Mouse (Mus musculus) left cerebral cortex, postnatal 10 days (tissue): ENCODE data around the gene Kdm8. TPM values are rescaled to one million over a fixed set of nuclear protein-coding genes. Genes with fewer than 3 reads are reported as not detected.
"Not testable (repeated sequence)": the region's sequence is repeated elsewhere in the genome, so short reads cannot be mapped to it uniquely, and the experiment has no call there.

Experiments used
- DNase-seq, 2 experiments: peaks; one replicate each; pipeline ENCODE4 v3.0.0; 2021 to 2022; ENCODE audit warnings: low spot score in 2 of 2, mixed read lengths in 1 of 2; ENCODE audit errors: extremely low spot score in 1 of 2
- intact Hi-C: fragments of 180-260 bp; cut with DNase I; formaldehyde crosslinking; loops from one replicate; pipeline ENCODE4 v1.15.1; 2025
- total RNA-seq, 2 experiments: library from RNA; stranded (reverse); gene quantifications; 2 replicates each; pipeline ENCODE4 v1.2.3; 2021

Kdm8 gene
- total RNA-seq, result 1 to 10 TPM; 3.4 to 4.1 TPM

GRCm38 (mm10) chr7:125444464-125445401 is at the start of gene Kdm8:
Kdm8 (plus strand) TSS chr7:125444676.
- peak; percentile 88 to 96 for DNase-seq
- intact Hi-C loops, result no loop called here

GRCm38 (mm10) chr7:125398116-125398515 is 46.4 kb upstream of the Kdm8 start:
- DNase-seq, result peak in 1 of 2 experiments; percentile 8
- intact Hi-C loops, result loop anchor here (10.0 kb wide), 1 partner anchor 613 kb away; no protein-coding TSS in a partner anchor

GRCm38 (mm10) chr7:125398687-125399086 is 45.8 kb upstream of the Kdm8 start:
- intact Hi-C loops, result loop anchor here (10.0 kb wide), 1 partner anchor 614 kb away; no protein-coding TSS in a partner anchor
- no peak for DNase-seq

GRCm38 (mm10) chr7:125407136-125407535 is 37.3 kb upstream of the Kdm8 start:
- intact Hi-C loops, result no loop called here

GRCm38 (mm10) chr7:125415087-125415486 is 29.4 kb upstream of the Kdm8 start:
- intact Hi-C loops, result no loop called here
- no peak for DNase-seq

More at GRCm38 (mm10) chr7:125407136-125407535, 37.3 kb upstream of the Kdm8 start:
- no peak for DNase-seq

- intact Hi-C loops, result no loop called here
- no peak for DNase-seq
Measured at GRCm38 (mm10) chr7:125415776-125416175, 28.7 kb upstream of the Kdm8 start.

GRCm38 (mm10) chr7:125416762-125417161 is 27.7 kb upstream of the Kdm8 start:
- no peak for DNase-seq
- intact Hi-C loops, result no loop called here

GRCm38 (mm10) chr7:125418413-125418812 is 26.1 kb upstream of the Kdm8 start:
- intact Hi-C loops, result no loop called here

GRCm38 (mm10) chr7:125420190-125420589 is 24.3 kb upstream of the Kdm8 start:
- no peak for DNase-seq
- intact Hi-C loops, result no loop called here

More at GRCm38 (mm10) chr7:125418413-125418812, 26.1 kb upstream of the Kdm8 start:
- DNase-seq, result no peak

- DNase-seq, result no peak
- intact Hi-C loops, result no loop called here
Measured at GRCm38 (mm10) chr7:125421911-125422310, 22.6 kb upstream of the Kdm8 start.

- no peak for DNase-seq
- intact Hi-C loops, result no loop called here
Measured at GRCm38 (mm10) chr7:125423056-125423455, 21.4 kb upstream of the Kdm8 start.

GRCm38 (mm10) chr7:125427492-125428090 is 16.9 kb upstream of the Kdm8 start:
- intact Hi-C loops, result no loop called here
- no peak for DNase-seq

GRCm38 (mm10) chr7:125428381-125428780 is 16.1 kb upstream of the Kdm8 start:
- no peak for DNase-seq
- intact Hi-C loops, result no loop called here

- intact Hi-C loops, DNase-seq: not testable (repeated sequence)
Measured at GRCm38 (mm10) chr7:125428816-125429500, 15.5 kb upstream of the Kdm8 start.

- intact Hi-C loops, result no loop called here
- DNase-seq, result no peak
Measured at GRCm38 (mm10) chr7:125430170-125430842, 14.2 kb upstream of the Kdm8 start.

- intact Hi-C loops, result no loop called here
- no peak for DNase-seq
Measured at GRCm38 (mm10) chr7:125433874-125434273, 10.6 kb upstream of the Kdm8 start.

GRCm38 (mm10) chr7:125434666-125435290 is 9.7 kb upstream of the Kdm8 start:
- intact Hi-C loops, result no loop called here
- no peak for DNase-seq

GRCm38 (mm10) chr7:125442323-125442722 is 2.2 kb upstream of the Kdm8 start:
- no peak for DNase-seq
- intact Hi-C loops, result no loop called here
